Mouse (Mus musculus) left cerebral cortex, postnatal 14 days (tissue): ENCODE measurements around the gene Scfd1. TPM values are rescaled to one million over a fixed set of nuclear protein-coding genes. Genes with fewer than 3 reads are reported as not detected.

Source experiments
- DNase-seq, 2 experiments: peaks; one replicate each; pipeline ENCODE4 v3.0.0; 2021 to 2022; ENCODE audit warnings: low spot score in 2 of 2, mixed read lengths in 1 of 2
- intact Hi-C: fragments of 180-260 bp; cut with DNase I; formaldehyde crosslinking; loops from one replicate; pipeline ENCODE4 v1.15.1; 2025
- total RNA-seq, 2 experiments: library from RNA; stranded (reverse); gene quantifications; 2 replicates each; pipeline ENCODE4 v1.2.3; 2021

Gene Scfd1
- total RNA-seq, 2 experiments from 2014 or later, result 38.6 to 41.3 TPM

DNA sequence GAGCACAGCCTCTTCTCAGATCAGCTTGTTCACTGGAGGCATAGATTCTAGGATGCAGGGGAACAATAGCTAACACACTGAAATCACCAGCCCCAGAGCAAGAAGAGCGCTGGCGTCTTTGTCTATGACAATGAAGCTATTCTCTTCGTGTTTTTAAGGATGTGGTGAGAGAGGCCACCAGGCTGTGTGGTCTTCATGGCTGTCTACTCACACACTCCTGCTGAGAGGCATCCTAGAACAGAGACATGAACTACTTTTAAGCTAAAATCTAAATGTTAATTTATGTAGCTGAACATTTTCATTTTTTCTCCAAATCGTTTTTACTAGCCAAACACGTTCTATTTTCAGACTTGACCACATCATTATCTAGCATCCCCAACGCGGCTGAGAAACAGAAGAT lies 114.7 kb downstream of the Scfd1 start:
- intact Hi-C loops, result no loop called here
- DNase-seq, result peak in 1 of 2 experiments; percentile 3

DNA sequence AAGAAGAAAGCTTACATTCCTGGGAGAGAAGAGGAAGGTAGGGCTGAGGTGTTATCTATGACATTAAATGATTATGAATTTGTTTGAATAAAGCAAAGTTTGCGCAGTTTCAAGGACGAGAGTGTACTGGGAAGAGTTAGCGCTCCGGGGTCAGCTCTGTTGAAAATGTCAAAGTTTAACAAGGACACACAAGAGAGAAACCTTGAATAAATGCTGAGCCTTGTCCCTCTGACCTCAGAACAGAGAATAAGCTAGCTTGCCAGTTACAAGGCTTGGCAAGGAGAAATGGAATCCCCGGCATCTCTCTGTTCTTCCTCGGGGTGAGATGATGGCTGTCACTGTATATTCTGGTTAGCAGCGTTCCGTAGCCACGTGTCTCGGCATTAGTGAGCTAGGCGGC lies 116.2 kb downstream of the Scfd1 start:
- intact Hi-C loops, result no loop called here

DNA sequence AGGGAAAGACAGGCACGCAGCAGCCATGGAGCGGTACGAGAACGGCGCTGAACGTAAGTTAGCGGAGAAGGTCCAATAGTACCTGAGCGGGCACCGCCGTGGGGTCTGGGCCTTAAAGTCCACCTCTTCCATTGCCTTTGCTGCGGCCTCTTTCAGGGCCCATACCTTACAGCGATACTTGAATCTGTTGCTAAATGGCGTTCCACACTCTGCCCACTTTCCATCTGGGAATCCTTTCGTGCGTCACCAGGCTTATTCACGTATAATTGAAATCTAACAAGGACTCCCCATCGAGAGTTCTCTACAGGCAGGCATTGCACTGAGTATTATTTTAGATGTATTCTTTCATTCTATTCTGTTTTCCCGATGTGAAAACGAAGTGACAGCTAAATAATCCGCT lies 117.3 kb downstream of the Scfd1 start:
- intact Hi-C loops, result no loop called here

More for the DNA sequence above, 116.2 kb downstream of the Scfd1 start:
- DNase-seq, result no peak

More for the DNA sequence above, 117.3 kb downstream of the Scfd1 start:
- peak; percentile 45 to 46 for DNase-seq

Other genes starting within 250 kb of the Scfd1 start
- 1 to 10 TPM; 8.7 to 9.0 TPM for gene G2e3, start 29.4 kb upstream of the Scfd1 start, total RNA-seq
- gene Coch, start 215.8 kb downstream of the Scfd1 start, total RNA-seq, result 10 to 100 TPM; 31.4 to 42.6 TPM